Mouse (Mus musculus) cortical plate, adult 2 months (tissue): ENCODE data around the gene Rhbdd1.

ENCODE experiments used
- CTCF ChIP-seq: fragments of 200-500 bp; IDR thresholded peaks from 2 replicates; pipeline ENCODE4 v1.5.1; 2011; ENCODE audit warnings: mild to moderate bottlenecking, control low read depth, low read length; ENCODE audit not compliant: insufficient read depth; ENCODE audit errors: extremely low read depth
- POLR2A ChIP-seq: fragments of 200-500 bp; IDR thresholded peaks from 2 replicates; pipeline ENCODE4 v1.6.1; 2011; ENCODE audit warnings: mild to moderate bottlenecking, low read length, control low read depth; ENCODE audit not compliant: insufficient read depth; ENCODE audit errors: extremely low read depth

DNA sequence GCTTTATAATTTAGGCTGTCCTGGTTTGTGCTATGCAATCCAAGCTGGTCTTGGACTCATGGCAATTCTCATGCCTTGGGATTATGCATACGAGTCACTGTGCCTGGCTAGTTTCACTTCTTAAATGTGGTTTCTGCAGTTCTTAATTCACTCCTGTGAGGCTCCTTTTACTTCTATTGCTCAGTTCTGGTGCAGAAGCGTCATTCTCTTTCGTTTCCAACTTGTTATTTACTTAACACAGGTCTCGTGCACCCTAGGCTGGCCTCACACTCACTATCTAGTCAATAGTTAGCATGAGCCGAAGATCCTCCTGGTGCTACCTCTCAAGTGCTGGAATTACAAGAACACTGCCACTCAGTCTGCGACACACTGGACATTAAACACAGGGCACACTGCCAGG lies 152.6 kb downstream of the Rhbdd1 start:
- TF ChIP-seq CTCF (no peak), POLR2A (no peak)
